Mouse (Mus musculus) c-Kit-positive CD71-negative TER-119-negative erythroid progenitor cells, embryonic 14.5 days (primary cell): ENCODE data around the gene Utp18.
A peak's percentile ranks its signal among the peaks of the same experiment; 100 is the strongest.
"Not testable (repeated sequence)": the region's sequence is repeated elsewhere in the genome, so short reads cannot be mapped to it uniquely, and the experiment has no call there.

ENCODE experiments used
- DNase-seq: peaks from one replicate; pipeline ENCODE4 v3.0.0-alpha.2; 2013; ENCODE audit warnings: low read depth

The Utp18 gene

DNA sequence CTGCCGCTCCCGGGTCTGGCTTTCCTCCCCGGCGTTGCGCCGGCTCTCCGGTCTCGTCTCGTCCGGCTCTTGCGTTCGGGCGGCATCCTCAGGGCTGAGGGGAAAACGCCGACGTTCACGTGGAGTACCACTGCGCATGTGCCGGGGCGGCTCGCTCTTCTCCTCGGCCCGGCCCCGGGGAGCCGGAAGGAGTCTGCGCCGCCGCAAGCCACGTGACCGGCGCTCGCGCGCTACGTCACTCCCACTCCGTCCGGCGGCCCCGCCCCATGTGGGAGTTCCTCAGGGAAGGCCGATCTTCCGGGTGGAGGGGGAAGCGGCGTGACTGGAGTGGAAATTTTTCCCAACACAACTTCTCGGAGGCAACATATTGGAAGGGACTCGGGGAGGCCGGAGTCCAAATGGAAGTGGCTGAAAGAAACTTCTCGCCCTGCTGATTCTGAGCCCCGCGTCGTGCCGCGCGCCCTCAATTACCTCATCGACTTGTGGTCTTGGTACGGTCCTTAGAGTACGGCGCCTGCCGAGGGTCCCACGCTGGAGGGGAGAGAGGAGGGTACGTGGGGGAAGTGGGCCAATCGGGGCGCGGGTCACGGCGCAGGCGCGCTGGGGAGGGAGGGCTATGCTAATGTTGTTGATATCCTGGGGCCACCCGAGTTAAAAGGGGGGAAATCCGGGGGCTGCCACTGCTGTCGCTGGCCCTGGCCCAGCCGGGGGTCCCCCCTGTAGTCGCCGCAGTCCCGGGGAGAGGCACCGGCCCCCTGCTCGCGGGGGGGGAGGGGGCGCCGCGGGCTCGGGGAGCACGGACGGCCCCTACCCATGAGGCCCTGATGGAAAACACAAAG lies at the start of gene Utp18, which contains the start of gene Mbtd1:
Gene Utp18, minus strand, starts transcription at position 195 of the 839 bp plus-strand sequence.
Gene Mbtd1, plus strand, starts transcription at position 281 of the 839 bp plus-strand sequence.
- DNase-seq, result peak; percentile 90

DNA sequence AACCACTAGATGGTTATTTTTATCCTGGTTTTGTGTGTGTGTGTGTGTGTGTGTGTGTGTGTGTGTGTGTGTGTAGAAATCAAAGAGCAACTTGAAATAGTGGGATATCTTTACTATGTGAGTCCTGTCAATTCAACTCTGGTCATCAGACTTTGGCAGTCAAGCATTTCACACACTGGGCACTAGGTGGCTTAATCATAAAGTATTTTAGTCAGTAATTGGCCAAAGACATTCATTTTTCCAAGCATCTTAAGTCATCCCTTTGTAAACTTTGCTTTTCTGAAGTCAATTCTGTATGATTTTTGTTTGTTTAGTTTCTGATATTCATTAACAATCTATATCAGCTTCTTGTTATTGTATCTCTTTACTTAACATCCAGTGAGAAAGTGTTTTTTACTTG lies 43.5 kb upstream of the Utp18 start:
- no peak for DNase-seq

DNA sequence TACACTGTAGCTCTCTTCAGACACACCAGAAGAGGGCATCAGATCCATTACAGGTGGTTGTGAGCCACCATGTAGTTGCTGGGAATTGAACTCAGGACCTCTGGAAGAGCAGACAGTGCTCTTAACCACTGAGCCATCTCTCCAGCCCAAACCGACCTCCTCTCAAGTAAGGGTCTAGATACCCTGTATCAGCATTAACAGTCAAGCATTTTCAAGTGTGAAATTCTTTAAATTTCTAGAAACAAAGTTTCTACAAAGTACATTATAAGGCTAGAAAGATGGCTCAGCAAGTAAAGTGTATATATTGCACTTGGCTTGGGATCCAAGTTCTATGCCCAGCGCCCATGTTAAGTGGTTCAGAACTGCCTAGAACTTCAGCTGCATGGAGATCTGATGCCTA lies 29.5 kb upstream of the Utp18 start:
- DNase-seq, result not testable (repeated sequence)

DNA sequence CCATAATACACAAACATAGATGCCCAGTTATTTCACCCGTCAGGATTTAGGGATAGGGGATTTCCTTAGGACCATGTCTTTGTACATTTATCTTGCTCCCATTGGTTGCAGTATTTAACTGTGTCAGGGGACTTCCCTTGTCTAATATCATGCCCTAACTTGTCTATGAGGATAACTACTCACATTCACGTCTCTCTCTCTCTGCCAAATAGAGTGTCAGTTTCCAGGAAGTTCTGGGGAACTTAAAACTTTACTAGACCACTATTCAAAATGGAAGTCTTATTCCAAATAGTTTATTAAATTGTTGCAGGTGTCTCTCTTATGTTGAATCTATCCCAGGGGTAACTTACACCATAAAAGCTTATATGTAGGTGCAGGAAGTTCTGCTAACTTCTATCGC lies 26.0 kb upstream of the Utp18 start:
- DNase-seq, result no peak

DNA sequence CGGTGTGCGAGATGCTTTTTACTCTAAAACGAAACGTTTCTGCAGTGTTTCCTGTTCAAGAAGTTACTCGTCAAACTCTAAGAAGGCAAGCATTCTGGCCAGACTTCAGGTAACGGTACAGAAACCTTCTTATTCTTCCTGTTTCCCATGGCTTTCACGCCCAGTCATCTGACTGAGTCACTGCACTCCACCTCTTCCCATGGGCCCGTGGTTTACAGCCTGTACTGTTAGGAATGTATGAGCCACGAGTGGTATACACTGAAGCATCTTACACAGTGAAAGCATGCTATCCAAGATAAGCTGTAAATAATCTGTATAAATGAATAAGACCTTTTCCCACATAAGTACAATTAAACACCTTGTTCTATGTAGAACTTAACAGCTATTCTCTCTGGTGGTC lies 23.3 kb upstream of the Utp18 start:
- no peak for DNase-seq

DNA sequence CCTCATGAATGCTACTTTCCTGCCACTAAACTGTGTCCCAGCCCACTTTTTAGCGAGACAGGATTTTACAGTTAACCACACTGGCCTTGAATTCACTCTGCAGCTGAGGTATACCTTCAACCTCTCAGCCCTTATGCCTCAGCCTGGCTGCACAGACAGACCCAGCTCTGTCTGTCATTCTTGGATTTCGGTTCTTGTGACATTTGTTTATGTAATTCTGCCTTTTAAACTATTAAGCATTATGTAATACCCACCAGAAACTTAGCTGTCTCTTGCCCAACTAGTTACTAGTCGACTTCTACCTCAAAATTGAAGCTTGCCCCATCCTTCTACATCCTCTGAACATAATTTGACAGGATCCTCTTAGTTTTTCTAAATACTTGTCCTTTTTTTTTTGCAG lies 22.3 kb upstream of the Utp18 start:
- DNase-seq, result no peak

DNA sequence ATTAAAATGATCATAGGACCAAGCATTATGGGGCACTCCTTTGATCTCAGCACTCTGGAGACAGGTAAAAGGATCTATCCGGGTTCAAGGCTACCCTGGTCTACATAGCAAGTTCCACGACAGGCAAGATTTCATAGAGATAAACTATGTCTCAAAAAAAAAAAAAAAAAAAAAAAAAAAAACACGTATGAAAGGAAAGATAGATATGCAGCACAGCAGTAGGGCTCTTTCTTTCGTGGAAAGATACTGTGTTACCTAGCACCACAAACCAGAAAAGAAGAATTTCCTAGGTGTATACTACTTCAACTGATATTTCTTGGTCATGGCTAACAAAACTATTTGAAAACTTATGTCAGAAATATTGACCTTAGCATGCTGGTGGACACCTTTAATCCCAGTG lies 21.3 kb upstream of the Utp18 start:
- DNase-seq, result no peak

DNA sequence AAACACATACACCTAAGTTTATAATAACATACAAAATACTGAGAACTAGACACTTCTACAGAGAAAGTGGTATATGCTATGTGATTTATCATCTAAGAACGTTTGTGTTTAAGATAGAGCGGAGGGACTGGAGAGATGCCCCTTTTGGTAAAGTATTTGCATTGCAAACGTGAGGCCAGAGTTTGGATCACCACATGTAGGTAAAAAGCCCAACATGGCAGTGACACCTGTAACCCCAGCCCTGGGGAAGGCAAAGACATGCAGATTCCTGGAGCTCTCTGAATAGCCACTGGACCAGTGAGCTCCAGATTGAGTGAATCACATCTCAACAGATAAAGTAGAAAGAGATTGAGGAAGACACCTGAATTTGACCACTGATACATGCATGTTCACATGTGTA lies 12.2 kb upstream of the Utp18 start:
- DNase-seq, result no peak

DNA sequence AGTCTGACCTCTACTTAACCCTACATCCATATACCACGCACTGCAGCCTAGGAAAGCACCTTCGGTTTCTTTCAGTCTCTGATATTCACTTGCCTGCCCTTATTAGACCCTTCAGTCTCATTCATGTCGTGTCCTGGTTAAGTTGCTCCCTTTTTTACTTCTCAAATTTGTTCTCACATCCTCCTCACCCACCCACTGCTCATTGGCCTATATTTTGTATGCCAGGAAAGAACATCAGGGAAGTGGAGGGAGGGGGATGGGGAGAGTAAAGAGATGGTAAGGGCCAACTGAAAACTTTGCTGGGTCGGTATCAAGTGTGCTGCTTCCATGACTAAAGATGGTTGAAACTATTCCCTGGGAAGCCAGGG lies 1.5 kb upstream of the Utp18 start:
- DNase-seq, result no peak

DNA sequence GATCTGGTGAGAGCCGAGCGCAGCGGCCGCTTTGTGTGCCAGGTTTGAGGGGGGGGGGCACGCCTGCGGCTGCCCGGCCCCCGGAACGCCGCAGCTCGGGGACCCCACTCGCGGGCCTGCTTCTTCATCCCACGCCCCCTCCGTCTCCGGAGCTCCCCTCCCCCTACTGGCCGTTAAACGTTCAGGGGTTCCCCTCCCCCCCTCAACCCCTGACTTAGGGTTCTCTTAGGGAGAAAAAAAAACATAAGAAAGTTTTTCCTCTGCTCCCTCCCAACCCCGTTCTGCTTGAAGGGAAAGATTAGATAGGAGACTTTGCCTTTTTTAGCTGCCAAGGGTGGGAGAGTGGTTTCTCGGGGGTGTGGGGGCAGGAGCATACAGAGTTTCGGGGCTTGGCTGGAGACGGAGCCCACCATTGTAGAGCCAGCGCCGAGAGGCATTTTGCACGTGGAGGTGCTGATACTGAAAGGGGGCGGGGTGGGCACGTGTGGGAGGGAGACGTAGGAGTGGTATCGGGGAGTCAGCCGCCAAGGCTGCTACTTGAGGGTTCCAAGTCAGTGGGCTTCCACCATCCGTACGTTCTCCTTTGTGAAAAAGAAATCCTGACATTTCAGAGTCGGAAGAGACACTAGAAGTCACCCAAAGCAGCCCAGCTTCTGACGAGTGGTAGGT lies 979 bp upstream of the Utp18 start:
- peak; percentile 49 for DNase-seq

DNA sequence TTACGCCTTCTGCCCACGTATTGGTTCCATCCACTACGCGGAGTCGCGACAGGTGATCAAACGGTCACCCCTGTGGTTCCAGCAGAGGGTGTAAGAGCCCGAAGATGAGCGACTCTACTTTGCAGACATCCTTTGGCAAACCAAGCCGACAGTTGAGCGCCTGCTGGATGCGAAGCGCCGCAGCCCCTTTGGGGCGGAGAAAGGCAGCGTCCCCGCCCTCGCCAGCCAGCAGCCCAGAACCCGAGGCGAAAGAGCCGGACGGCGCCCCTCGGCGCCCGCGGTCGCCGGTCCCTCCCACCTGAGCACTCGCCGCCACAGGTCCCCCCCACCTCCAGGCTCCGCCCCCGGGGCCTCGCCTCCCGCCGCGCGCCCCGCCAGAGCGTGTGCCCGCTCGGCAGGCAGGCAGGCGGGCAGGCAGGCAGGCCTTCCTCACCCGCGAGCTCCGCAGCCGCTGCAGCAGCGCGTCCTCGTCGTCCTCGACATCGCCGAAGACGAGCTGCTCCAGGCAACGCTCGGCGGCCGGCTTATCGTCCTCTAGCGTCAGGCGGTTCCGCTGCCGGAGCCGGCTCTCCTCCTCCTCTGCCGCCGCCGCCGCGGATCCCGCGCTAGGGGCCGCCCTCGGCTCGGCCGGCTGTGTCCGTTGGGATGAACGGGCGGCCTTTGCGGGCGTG lies 530 bp downstream of the Utp18 start:
- DNase-seq, result peak; percentile 58

DNA sequence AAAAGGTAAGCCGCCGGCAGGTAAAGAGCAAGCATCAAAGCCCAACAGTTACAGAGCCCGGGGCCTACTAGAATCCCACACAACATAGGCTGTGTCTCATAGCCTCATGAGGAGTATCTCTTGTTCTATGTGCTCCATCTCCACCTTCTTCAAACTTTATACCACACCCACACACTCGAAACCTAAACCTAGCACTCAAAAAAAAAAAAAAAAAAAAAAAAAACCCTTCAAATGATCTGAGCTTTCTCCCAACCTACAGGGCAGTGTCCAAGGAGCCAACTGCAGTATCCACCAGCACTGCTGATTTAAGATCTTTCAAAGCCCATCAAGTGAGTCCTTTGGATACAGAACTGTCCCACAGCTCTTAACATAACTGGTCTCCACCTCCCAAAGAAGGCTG lies 1.5 kb downstream of the Utp18 start:
- no peak for DNase-seq

DNA sequence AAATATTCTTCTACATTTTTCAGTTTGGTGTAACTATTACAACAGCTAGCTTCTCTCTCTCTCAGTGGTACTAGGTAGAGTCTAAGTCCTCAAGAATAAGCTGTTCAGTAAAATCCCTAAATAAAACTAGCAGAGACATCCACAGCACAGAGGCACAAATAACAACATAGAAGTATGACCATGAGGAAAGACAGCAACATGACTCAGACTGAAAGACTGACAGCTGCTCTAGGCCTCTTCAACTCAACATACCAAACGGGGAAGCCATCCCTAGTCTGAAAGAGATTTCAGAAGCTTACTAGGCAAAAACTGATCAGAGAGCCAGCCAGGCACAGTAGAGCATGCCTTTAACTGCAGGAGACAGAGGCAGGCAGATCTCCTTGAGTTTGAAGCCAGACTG lies 22.9 kb downstream of the Utp18 start:
- DNase-seq, result no peak

DNA sequence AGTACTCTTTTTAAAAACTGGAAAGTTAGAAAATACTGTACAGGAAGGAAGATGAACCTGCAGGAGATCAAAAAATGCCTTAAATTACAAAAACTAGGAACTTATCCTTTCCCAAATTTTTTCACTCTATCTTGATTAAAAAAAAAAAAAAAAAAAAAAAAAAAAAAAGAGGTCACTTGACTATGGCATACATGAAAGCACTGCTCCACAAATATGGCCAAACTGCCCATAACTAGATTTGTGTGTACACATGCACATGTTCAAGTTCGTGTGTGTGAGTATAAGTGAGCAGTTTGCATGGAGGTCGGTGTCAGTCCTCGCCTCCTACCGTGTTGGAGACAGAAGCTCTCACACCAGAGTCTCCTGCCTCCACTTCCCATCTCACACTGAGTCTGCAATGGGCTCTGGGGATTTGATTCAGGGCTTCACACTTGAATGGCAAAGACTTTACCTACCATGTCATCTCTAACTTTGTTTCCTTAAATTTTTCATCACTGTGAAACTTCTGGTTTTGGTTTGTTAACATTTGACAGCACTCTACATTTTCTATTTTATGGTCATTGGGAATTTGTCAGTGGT lies 23.4 kb downstream of the Utp18 start:
- no peak for DNase-seq

DNA sequence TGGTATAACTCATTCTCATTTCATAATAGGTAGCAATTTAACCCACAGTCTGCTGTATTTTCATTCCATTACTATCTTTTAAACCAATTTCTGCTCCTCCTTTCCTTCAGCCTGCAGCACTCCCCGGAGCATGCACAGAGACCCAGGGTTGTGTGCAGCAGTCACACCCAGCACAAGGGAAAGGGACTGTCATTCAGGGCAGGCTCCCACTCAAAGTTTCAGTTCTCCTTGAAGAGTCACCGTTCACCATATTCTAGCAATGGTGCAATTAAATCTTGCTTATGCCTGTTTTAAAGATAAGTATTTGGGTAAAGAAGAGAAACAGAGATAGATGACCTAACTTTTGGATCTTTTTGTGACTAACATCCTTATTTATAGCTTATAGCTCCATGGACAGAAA lies 24.4 kb downstream of the Utp18 start:
- DNase-seq, result no peak

DNA sequence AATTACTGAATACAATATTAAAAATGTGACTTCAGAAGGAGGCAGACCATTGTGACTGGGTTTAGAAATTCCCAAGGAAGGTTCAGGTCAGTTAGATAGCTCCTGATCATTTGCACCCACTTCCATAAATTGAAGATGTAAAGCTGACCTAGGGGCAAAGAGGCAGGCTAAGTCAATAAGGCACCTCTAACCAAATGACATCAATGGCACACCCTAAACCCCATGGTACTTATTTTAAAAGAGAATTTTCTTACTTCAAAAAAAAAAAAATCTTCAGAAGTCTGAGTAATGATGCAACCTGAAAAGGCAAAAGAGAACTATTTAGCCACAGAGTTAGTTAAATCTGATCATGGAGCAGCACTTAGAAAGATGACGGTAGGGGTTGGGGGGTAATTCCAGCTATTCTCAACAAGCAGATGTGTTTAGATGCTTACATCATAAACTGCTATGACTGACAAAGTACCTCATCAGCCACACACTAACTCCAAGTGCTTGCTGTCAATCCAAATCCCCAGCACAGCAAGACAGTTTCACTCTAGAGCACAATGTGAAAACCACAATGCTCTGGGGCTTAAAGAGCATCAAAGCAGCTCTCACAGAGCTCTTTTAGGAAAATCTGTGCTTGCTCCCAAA lies 24.9 kb downstream of the Utp18 start:
- DNase-seq, result no peak

DNA sequence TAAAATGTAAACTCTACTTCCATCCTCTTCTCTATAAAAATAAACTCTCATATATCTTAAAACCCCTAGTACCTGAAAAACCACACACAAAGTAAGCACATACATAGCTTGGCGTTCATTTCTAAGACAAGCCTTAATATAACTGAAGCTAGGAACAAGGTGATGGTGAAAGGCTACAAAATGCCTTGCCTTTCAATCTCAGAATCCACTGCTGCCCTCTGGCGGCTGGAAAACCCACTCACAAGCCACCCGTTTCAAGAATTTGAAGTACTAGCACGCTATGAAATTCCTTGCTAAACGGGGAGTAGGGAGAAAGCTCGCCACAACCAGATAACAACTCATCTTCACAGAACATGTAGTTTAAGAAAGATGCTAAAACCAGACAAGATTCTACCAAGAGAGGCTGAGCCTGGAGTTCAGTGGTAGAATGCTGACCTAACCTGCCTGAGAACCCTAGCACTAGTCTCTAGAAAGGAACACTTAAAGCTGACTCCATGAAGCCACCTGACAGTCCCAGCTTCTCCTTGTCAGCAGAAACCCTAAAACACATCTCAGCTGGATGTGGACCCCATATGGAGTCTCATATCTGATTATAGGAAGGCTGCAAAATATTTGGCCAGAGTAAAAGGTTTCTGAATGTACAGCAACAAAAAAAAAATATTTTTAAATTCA lies 29.1 kb downstream of the Utp18 start:
- DNase-seq, result peak; percentile 64

DNA sequence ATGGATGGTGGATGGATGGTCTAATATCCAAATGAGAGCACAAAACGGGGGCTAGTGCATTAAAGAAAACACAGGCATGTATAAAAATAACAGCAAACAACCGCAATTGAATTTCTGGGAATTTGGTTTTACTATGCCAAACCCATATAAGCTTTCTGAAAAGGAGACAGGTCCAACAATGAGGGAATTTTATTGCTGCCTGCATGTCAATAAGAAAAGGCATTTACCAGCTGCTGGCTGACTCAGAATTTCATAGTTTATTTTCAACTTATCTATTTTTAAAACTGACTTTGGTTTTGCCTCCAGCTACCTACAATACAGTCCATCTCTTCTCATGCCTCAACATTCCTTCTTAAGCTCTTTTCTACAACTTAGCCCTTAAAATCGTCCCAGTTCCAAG lies 33.0 kb downstream of the Utp18 start:
- no peak for DNase-seq

DNA sequence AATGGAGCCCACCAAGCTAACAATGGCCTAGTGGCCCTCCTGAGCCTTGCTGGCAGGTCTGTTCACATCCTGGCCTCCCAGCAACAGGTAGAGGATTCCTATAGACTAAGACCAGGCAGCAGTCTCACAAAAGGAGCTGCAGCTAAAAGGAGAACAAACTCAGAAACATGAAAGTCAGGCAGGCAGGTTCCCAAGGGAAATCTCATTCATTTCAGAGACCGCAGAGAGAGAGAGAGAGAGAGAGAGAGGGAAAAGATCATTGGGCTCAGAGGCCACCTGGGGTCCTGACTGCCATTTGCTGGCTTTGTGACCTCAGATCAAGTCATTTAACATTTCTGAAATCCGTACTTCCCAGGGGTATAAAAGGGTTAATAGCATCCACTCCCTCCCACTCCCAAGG lies 38.2 kb downstream of the Utp18 start:
- no peak for DNase-seq

DNA sequence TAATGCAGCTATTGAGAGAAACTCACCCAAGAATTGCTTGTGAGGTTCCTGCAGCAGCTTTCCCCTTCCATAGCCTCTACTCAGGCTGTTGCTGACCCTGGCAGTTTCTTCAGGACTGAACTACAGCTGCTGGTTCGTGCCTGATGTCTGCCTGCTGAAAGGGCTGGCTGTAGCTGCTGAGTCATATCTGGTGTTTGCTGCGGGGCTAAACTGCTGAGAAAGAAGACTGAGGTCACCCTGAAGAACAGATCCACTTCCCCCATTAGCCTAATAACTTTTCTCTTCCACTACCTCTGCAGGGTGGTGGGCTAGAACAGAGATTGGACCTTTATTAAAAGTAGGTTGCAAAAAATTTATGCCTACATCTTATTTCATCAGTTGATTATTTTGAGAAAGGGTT lies 49.8 kb downstream of the Utp18 start:
- DNase-seq, result no peak

DNA sequence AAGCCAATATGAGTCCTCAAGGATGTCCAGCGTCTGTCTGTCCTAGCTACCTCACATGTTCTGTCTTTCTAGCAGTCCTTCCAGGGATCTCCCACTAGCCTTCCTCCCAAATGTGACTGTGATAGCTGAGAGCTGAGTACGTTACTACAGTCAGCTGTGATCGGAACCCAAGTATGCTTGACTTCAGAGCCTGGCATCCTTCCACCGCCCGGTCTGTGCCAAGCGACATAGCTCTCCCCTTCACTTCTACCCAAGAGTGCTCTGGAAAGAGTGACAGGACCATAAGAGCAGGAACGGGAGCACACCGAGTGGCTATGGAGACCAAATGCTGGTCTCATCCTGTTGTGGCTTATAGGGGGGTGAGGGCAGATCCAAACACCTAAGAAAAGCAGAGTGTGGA lies 55.6 kb downstream of the Utp18 start:
- DNase-seq, result no peak

DNA sequence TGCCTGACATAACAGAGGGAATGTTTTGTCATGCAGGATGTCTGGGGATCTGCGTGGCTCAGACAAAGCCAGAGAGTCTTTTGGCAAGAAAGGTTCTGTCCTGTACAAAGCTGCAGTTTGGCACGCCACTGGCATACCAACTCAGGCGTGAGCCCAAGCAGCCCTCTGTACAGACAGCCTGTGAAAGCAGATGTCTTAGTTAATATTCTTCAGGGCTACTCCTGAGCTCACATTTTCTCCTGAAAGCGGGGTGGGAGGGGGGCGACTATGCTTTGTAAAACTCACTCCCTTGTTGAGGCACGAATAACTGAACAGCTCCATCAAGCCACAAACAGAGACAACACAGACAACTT lies 56.3 kb downstream of the Utp18 start:
- no peak for DNase-seq
